Comparison of ENCODE assay signal across 24 mouse cellular contexts in genomic region chr17:63798381-63798780, GRCm38 (mm10).
DNase-seq lines count a peak whose midpoint lies in the region; ATAC-seq and TF ChIP-seq lines count a peak whose summit lies in the region.
"Had no signal": no experiment of that assay in that cellular context is flagged by ENCODE, and none has a peak within 500 bp of the region (broad histone marks: within the 10 kb centered on the region; RNA-seq: fewer than 3 reads in every experiment).

No protein-coding gene starts in this region.

- no peak overlapping the region for H3K4me3 ChIP-seq in embryonic facial prominence, embryonic 14.5 days (ENCODE audit: low read depth, low read length)
- no peak overlapping the region for H3K4me3 ChIP-seq in embryonic facial prominence, embryonic 10.5 days
- H3K4me3 ChIP-seq in limb, embryonic 10.5 days = no peak overlapping the region
- no peak overlapping the region for H3K4me3 ChIP-seq in left cerebral cortex, adult 2 months
- no peak overlapping the region for H3K4me3 ChIP-seq in lung, postnatal 0 days (ENCODE audit: low read depth, low read length)
- H3K4me3 ChIP-seq: embryonic facial prominence, embryonic 12.5 days; embryonic facial prominence, embryonic 15.5 days; forebrain, embryonic 13.5 days; forebrain, embryonic 15.5 days had no signal

- no peaks in the 10 kb centered on the region for H3K36me3 ChIP-seq in embryonic facial prominence, embryonic 14.5 days (ENCODE audit: control insufficient read depth, insufficient read depth, low read length)
- H3K36me3 ChIP-seq in embryonic facial prominence, embryonic 10.5 days (replicated peaks) = no peaks in the 10 kb centered on the region
- no peaks in the 10 kb centered on the region for H3K36me3 ChIP-seq in limb, embryonic 10.5 days
- H3K36me3 ChIP-seq in lung, postnatal 0 days (ENCODE audit: insufficient read depth, low read length) = no peaks in the 10 kb centered on the region
- H3K36me3 ChIP-seq: embryonic facial prominence, embryonic 12.5 days; embryonic facial prominence, embryonic 15.5 days; forebrain, embryonic 15.5 days; G1E had no signal

- 0 out of 2 replicates have a peak, but pooled peaks cover 4% of the 10 kb centered on the region for H3K4me1 ChIP-seq in embryonic facial prominence, embryonic 14.5 days (ENCODE audit: control insufficient read depth, insufficient read depth, low read length)
- H3K4me1 ChIP-seq in embryonic facial prominence, embryonic 10.5 days = no peaks in the 10 kb centered on the region
- no peaks in the 10 kb centered on the region for H3K4me1 ChIP-seq in limb, embryonic 10.5 days
- H3K4me1 ChIP-seq in lung, postnatal 0 days (ENCODE audit: insufficient read depth, low read depth, low read length) = no peaks in the 10 kb centered on the region
- H3K4me1 ChIP-seq: embryonic facial prominence, embryonic 12.5 days; forebrain, embryonic 13.5 days; forebrain, embryonic 15.5 days had no signal

- H3K9ac ChIP-seq in embryonic facial prominence, embryonic 14.5 days (ENCODE audit: low read depth, low read length) = no peak overlapping the region
- H3K9ac ChIP-seq in lung, postnatal 0 days (replicated peaks; ENCODE audit: low read depth) = no peak overlapping the region
- H3K9ac ChIP-seq: embryonic facial prominence, embryonic 12.5 days; embryonic facial prominence, embryonic 15.5 days; forebrain, embryonic 13.5 days; forebrain, embryonic 15.5 days; forebrain, postnatal 0 days had no signal

- ATAC-seq in embryonic facial prominence, embryonic 14.5 days (ENCODE audit: low read depth) = no peak
- ATAC-seq in lung, postnatal 0 days = no peak
- ATAC-seq: CD4-positive, CD25-positive, alpha-beta regulatory T cell, adult 4 months; forebrain, embryonic 13.5 days; forebrain, embryonic 15.5 days; forebrain, postnatal 0 days had no signal

- DNase-seq in embryonic facial prominence, embryonic 14.5 days (ENCODE audit: low spot score) = peak; percentile 41
- DNase-seq in embryonic facial prominence, embryonic 10.5 days (ENCODE audit: low spot score) = no peak
- peak; percentile 35 for DNase-seq in 3134 (ENCODE audit: extremely low read depth, insufficient read length, low spot score)
- peak; percentile 66 for DNase-seq in NIH3T3 (ENCODE audit: low read depth)
- peak; percentile 1 for DNase-seq in limb, embryonic 10.5 days (ENCODE audit: low spot score)
- DNase-seq in kidney, postnatal 10 days = no peak
- DNase-seq in left cerebral cortex, adult 2 months (ENCODE audit: extremely low spot score in 1 of 2, low spot score in 2 of 2) = no peak
- DNase-seq in lung, postnatal 0 days (ENCODE audit: low spot score) = no peak
- DNase-seq: B cell, adult 2 months; cerebellum, adult 11 months; cerebellum, adult 18-20 months; cerebellum, adult 8-10 months; cerebellum, adult 9-11 months; cerebellum, postnatal 14 days; cerebellum, postnatal 36 days; embryo, embryonic 11 days; forebrain, postnatal 0 days had no signal

- intact Hi-C loops in left cerebral cortex, adult 2 months (cut with DNase I) = no loop called here

- H3K9me3 ChIP-seq in embryonic facial prominence, embryonic 14.5 days (ENCODE audit: control insufficient read depth, low read length) = no peaks in the 10 kb centered on the region
- no peaks in the 10 kb centered on the region for H3K9me3 ChIP-seq in embryonic facial prominence, embryonic 10.5 days
- H3K9me3 ChIP-seq in limb, embryonic 10.5 days (replicated peaks) = no peaks in the 10 kb centered on the region
- H3K9me3 ChIP-seq in lung, postnatal 0 days (ENCODE audit: low read length) = no peaks in the 10 kb centered on the region
- H3K9me3 ChIP-seq: embryonic facial prominence, embryonic 12.5 days; embryonic facial prominence, embryonic 15.5 days; forebrain, embryonic 13.5 days; forebrain, embryonic 15.5 days; G1E had no signal

- no peaks in the 10 kb centered on the region for H3K27me3 ChIP-seq in embryonic facial prominence, embryonic 14.5 days (replicated peaks; ENCODE audit: control insufficient read depth, insufficient read depth, low read length)
- H3K27me3 ChIP-seq in embryonic facial prominence, embryonic 10.5 days (replicated peaks; ENCODE audit: low read depth, poor library complexity, severe bottlenecking) = no peaks in the 10 kb centered on the region
- no peaks in the 10 kb centered on the region for H3K27me3 ChIP-seq in limb, embryonic 10.5 days (ENCODE audit: low read depth, poor library complexity, severe bottlenecking)
- H3K27me3 ChIP-seq in lung, postnatal 0 days (replicated peaks; ENCODE audit: insufficient read depth, low read length) = no peaks in the 10 kb centered on the region
- H3K27me3 ChIP-seq: CH12.LX; embryonic facial prominence, embryonic 12.5 days; embryonic facial prominence, embryonic 15.5 days; forebrain, embryonic 13.5 days; forebrain, embryonic 15.5 days had no signal

- no peak for TF ChIP-seq EP300 in lung, postnatal 0 days (IDR thresholded peaks at IDR 0.05)

- no peak overlapping the region for H3K27ac ChIP-seq in embryonic facial prominence, embryonic 14.5 days (replicated peaks; ENCODE audit: low read depth, low read length)
- H3K27ac ChIP-seq in embryonic facial prominence, embryonic 10.5 days (replicated peaks) = no peak overlapping the region
- H3K27ac ChIP-seq in limb, embryonic 10.5 days = no peak overlapping the region
- no peak overlapping the region for H3K27ac ChIP-seq in left cerebral cortex, adult 2 months
- no peak overlapping the region for H3K27ac ChIP-seq in lung, postnatal 0 days (ENCODE audit: low read length)
- H3K27ac ChIP-seq: embryonic facial prominence, embryonic 12.5 days; embryonic facial prominence, embryonic 15.5 days; forebrain, embryonic 13.5 days; forebrain, embryonic 15.5 days had no signal

- H3K4me2 ChIP-seq in embryonic facial prominence, embryonic 14.5 days (ENCODE audit: low read depth, low read length) = no peak overlapping the region
- H3K4me2 ChIP-seq in lung, postnatal 0 days (replicated peaks; ENCODE audit: low read depth, low read length) = no peak overlapping the region
- H3K4me2 ChIP-seq: embryonic facial prominence, embryonic 12.5 days; embryonic facial prominence, embryonic 15.5 days; forebrain, embryonic 13.5 days; forebrain, embryonic 15.5 days had no signal

- WGBS in embryonic facial prominence, embryonic 14.5 days = 81% methylated on average over 6 of the region's 6 CpGs
- 92% methylated on average over 6 of the region's 6 CpGs for WGBS in embryonic facial prominence, embryonic 10.5 days
- WGBS in limb, embryonic 10.5 days = 93% methylated on average over 6 of the region's 6 CpGs
- WGBS in lung, postnatal 0 days = 86% methylated on average over 6 of the region's 6 CpGs

- TF ChIP-seq CTCF in left cerebral cortex, adult 2 months (IDR thresholded peaks at IDR 0.05) = no peak
- TF ChIP-seq CTCF in lung, postnatal 0 days (IDR thresholded peaks at IDR 0.05) = no peak

Comparison
In these comparisons a context has a peak if more than half of its experiments do, and no peak if none do; other contexts are left out.
1. DNase-seq: peak in embryonic facial prominence, embryonic 14.5 days (single experiment), 3134 (single experiment), NIH3T3 (single experiment) and limb, embryonic 10.5 days (single experiment); none in embryonic facial prominence, embryonic 10.5 days (single experiment), kidney, postnatal 10 days (single experiment), left cerebral cortex, adult 2 months (0 of 2) and lung, postnatal 0 days (single experiment).